Mouse (Mus musculus) forebrain, embryonic 12.5 days (tissue): ENCODE data around the gene Olfr507. TPM values are rescaled to one million over a fixed set of nuclear protein-coding genes. Genes with fewer than 3 reads are reported as not detected.
"Not testable (repeated sequence)": the region's sequence is repeated elsewhere in the genome, so short reads cannot be mapped to it uniquely, and the experiment has no call there.

Source experiments
- ATAC-seq: fragments of 200-750 bp; cut with Nextera tagmentation; 2 replicates; pipeline ENCODE4 v1.8.0; 2017; ENCODE audit warnings: moderate TSS enrichment; ENCODE audit not compliant: low FRiP score
- H3K27ac ChIP-seq: fragments of 300-500 bp; sonication (generic); 2 replicates; pipeline ENCODE4 v1.5.1; 2016; ENCODE audit warnings: mild to moderate bottlenecking
- H3K27me3 ChIP-seq: fragments of 300-500 bp; sonication (generic); 2 replicates; pipeline ENCODE4 v1.6.1; 2016; ENCODE audit warnings: mild to moderate bottlenecking
- H3K36me3 ChIP-seq: fragments of 300-500 bp; sonication (generic); replicated peaks from 2 replicates; pipeline ENCODE4 v1.6.1; 2016; ENCODE audit warnings: mild to moderate bottlenecking
- H3K4me1 ChIP-seq: fragments of 300-500 bp; sonication (generic); 2 replicates; pipeline ENCODE4 v1.6.1; 2016
- H3K4me2 ChIP-seq: fragments of 300-500 bp; sonication (generic); 2 replicates; pipeline ENCODE4 v1.6.1; 2016; ENCODE audit warnings: mild to moderate bottlenecking, moderate library complexity
- H3K4me3 ChIP-seq: fragments of 300-500 bp; sonication (generic); replicated peaks from 2 replicates; pipeline ENCODE4 v1.5.1; 2016; ENCODE audit warnings: mild to moderate bottlenecking
- H3K9ac ChIP-seq: fragments of 300-500 bp; sonication (generic); 2 replicates; pipeline ENCODE4 v1.6.1; 2016; ENCODE audit warnings: mild to moderate bottlenecking
- H3K9me3 ChIP-seq: fragments of 300-500 bp; sonication (generic); 2 replicates; pipeline ENCODE4 v1.6.1; 2016
- WGBS: fragments of 180-500 bp; shearing (Covaris S2); methylation state at CpG from one replicate; pipeline ENCODE4 v1.1.7; 2016; 5-methylcytosine and 5-hydroxymethylcytosine counted together
- polyA plus RNA-seq: library from polyadenylated mRNA; unstranded; fragments of >200 nt; fragmentation: Nextera tagmentation; extraction: Ambion mirVana; gene quantifications from 2 replicates; pipeline ENCODE4 v1.2.1, GENCODE M21; 2016

Gene Olfr507
- polyA plus RNA-seq: not detected in 2 replicates

DNA sequence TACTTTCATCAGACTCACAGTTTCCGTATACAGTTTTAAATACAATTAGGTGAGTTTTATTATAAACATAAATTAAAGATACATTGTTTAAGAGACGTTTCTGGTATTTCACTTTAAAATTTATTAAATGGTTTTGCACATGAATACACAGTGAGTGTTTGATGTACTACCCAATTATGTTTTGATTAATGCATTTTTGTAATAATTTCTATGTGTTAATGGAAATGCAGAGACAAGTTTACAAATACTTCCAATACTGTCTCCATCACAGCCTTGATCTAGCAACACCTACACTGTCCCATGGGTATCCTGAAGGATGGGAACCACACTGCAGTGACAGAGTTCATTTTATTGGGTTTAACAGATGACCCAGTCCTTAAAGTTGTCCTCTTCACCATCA lies at the start of gene Olfr507:
Gene Olfr507, plus strand, starts transcription at position 301 of the 400 bp plus-strand sequence.
- no peaks in the 10 kb centered on the region for H3K4me1 ChIP-seq
- no peak within 1 kb of the TSS for H3K4me2 ChIP-seq
- H3K36me3 ChIP-seq: no peaks in the 10 kb centered on the region
- ATAC-seq: no peak
- H3K27me3 ChIP-seq: no peaks in the 10 kb centered on the region
- H3K4me3 ChIP-seq: no peak within 1 kb of the TSS
- WGBS: 82% methylated on average over 2 of the region's 2 CpGs
- H3K27ac ChIP-seq: no peak within 1 kb of the TSS
- H3K9ac ChIP-seq: no peak within 1 kb of the TSS
- H3K9me3 ChIP-seq: no peaks in the 10 kb centered on the region

DNA sequence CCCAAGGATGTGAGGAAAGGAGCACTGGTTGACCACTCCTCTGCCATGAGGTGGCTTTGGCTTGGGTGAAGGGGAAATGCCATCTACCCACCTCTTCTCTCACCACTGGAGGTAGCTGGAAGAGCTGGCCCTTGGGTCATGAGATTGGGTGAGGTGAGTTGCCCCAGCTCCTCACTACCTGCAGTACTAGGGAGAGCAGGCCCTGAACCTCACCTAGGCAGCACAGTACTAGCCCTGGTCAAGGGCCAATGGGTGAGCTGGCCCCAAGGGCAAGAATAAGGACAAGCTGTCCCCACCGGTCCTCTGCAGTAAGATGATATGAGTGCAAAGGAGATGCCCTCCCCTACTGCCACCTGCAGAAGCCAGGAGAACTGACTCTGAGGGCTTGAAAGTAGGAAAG lies 31.8 kb upstream of the Olfr507 start:
- H3K4me3 ChIP-seq: no peak overlapping the region
- no peak for ATAC-seq
- no peaks in the 10 kb centered on the region for H3K27me3 ChIP-seq
- no peak overlapping the region for H3K4me2 ChIP-seq
- WGBS: 93% methylated on average over 1 of the region's 1 CpGs
- no peaks in the 10 kb centered on the region for H3K4me1 ChIP-seq
- no peak overlapping the region for H3K9ac ChIP-seq
- H3K27ac ChIP-seq: no peak overlapping the region
- no peaks in the 10 kb centered on the region for H3K36me3 ChIP-seq
- H3K9me3 ChIP-seq: no peaks in the 10 kb centered on the region

DNA sequence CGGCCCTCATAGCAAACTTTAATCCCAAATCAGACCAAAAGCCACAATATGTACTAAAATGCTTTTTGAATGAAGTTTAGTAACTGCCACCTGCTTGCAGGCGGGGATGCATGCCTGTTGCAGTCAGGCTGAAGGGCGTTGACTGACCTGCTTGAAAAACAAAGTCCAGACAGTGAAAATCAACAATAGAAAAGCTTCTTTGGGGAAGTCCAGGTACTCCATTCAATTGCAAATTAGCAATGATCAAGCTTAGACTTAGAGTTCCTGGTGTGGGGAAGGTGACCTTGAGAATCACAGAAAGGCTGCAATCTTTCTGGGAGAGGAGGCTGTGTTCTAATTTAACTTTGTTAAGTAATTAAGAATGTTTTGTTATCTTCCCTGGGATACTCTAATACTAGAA lies 19.7 kb upstream of the Olfr507 start:
- not testable (repeated sequence) for H3K4me1 ChIP-seq, H3K27me3 ChIP-seq, H3K9ac ChIP-seq, H3K27ac ChIP-seq, H3K4me2 ChIP-seq, H3K9me3 ChIP-seq, ATAC-seq, H3K4me3 ChIP-seq, H3K36me3 ChIP-seq
- 79% methylated on average over 3 of the region's 3 CpGs for WGBS

- H3K9ac ChIP-seq: no peak within 1 kb of the TSS
- no peak for ATAC-seq
- no peak within 1 kb of the TSS for H3K4me2 ChIP-seq
- H3K4me3 ChIP-seq: no peak within 1 kb of the TSS
- no peaks in the 10 kb centered on the region for H3K9me3 ChIP-seq
- H3K27me3 ChIP-seq: no peaks in the 10 kb centered on the region
- H3K4me1 ChIP-seq: no peaks in the 10 kb centered on the region
- H3K36me3 ChIP-seq: no peaks in the 10 kb centered on the region
- H3K27ac ChIP-seq: no peak within 1 kb of the TSS
Observed at GRCm38 (mm10) chr7:108610487-108610886, 11.1 kb upstream of the Olfr507 start, which contains the start of gene Olfr506. Olfr506 (plus strand) TSS chr7:108610787.

DNA sequence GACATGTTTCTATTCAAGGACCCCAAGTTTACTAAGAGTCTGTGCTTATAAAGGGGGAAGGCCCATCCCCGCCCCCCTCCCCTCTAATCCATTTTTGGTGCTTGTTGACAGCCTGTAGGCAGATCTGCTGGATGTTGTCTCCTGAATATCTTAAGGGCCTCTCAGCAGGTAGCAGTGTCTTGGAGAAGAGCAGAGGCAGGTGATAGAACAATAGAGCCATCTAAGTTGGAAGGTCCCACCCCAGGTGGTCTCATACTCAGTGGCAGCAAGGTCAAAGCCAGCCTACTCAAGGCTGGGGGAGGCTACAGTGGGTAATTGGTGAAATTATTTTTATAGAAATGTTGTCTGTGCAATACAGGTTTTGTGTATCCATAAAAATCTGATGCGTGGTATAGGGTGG lies 7.5 kb upstream of the Olfr507 start:
- Histone ChIP-seq H3K27ac (no peak overlapping the region), H3K4me1 (no peaks in the 10 kb centered on the region), H3K4me2 (no peak overlapping the region), H3K36me3 (no peaks in the 10 kb centered on the region), H3K4me3 (no peak overlapping the region), H3K27me3 (no peaks in the 10 kb centered on the region), H3K9me3 (no peaks in the 10 kb centered on the region), H3K9ac (no peak overlapping the region)
- 82% methylated on average over 2 of the region's 2 CpGs for WGBS
- ATAC-seq: no peak

DNA sequence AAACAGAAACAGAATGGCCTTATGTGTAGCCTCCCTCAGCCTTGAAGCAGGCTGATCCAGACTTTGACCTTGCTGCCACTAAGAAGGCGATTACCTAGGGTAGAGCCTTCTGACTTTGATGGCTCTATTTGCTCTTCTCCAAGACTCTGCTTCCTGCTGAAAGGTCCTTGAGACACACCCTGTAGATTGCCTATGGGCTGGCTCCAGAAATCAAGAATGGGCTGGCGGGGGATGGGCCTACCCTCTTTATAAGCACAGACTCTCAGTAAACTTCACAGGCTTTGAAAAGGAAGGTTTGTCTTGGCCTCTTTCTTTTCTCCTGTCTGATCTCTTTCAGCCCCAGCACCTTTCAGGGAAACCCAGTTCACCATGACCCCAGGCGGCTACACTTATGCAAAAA lies 4.8 kb upstream of the Olfr507 start:
- 65% methylated on average over 3 of the region's 3 CpGs for WGBS
- not testable (repeated sequence) for ATAC-seq, H3K4me3 ChIP-seq, H3K27ac ChIP-seq, H3K4me1 ChIP-seq, H3K27me3 ChIP-seq, H3K9ac ChIP-seq, H3K9me3 ChIP-seq, H3K4me2 ChIP-seq, H3K36me3 ChIP-seq

DNA sequence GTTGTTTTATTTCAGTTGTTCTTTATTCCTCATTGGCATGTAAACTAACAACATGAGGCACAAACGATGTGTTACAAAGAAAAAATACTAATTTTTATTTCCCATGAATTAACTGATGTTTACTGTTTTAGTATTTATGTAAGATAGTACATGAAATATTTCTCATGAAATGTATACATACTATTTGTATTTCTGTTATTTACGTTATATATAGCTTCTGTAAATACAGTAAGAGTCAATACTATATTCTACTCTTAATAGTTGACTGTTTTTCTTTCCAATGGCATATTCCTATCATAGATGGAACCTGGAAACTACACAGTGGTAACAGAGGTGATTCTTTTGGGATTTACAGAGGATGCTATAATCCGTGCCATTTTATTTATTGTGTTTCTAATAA lies 8.1 kb downstream of the Olfr507 start, which contains the start of gene Olfr508:
Gene Olfr508, plus strand, starts transcription at position 301 of the 400 bp plus-strand sequence.
- Histone ChIP-seq H3K9ac (no peak within 1 kb of the TSS), H3K4me2 (no peak within 1 kb of the TSS), H3K36me3 (no peaks in the 10 kb centered on the region), H3K4me3 (no peak within 1 kb of the TSS), H3K27ac (no peak within 1 kb of the TSS), H3K27me3 (no peaks in the 10 kb centered on the region), H3K4me1 (no peaks in the 10 kb centered on the region), H3K9me3 (no peaks in the 10 kb centered on the region)
- 82% methylated on average over 3 of the region's 3 CpGs for WGBS
- ATAC-seq: no peak

GRCm38 (mm10) chr7:108651806-108652205 lies 30.2 kb downstream of the Olfr507 start, which contains the start of gene Olfr509:
Olfr509 (minus strand) TSS chr7:108651906.
- Histone ChIP-seq H3K27ac (no peak within 1 kb of the TSS), H3K27me3 (no peaks in the 10 kb centered on the region), H3K9me3 (no peaks in the 10 kb centered on the region), H3K36me3 (no peaks in the 10 kb centered on the region), H3K4me2 (no peak within 1 kb of the TSS), H3K4me3 (no peak within 1 kb of the TSS), H3K9ac (no peak within 1 kb of the TSS), H3K4me1 (no peaks in the 10 kb centered on the region)
- ATAC-seq: no peak

DNA sequence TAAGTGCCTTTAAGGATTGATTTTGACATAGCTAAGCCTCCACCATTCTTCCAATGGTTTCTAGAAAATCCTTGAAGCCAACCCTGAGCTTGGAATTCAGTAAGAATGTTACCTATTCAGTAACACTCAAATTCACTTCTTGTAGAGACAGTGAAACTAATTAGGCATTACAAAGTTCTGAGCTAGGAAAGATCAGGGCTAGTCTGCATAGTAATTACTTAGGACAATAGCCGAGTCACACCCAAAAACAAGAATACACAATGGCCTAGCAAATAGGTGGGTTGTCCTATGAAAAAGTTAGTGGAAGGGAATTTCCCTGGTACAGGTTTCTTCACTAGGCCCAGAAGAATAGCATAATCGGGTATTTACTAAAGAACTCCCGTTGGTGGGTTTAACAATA lies 40.8 kb downstream of the Olfr507 start:
- no peak for ATAC-seq
- Histone ChIP-seq H3K36me3 (no peaks in the 10 kb centered on the region), H3K27ac (no peak overlapping the region), H3K27me3 (no peaks in the 10 kb centered on the region), H3K4me3 (no peak overlapping the region), H3K4me1 (no peaks in the 10 kb centered on the region), H3K9me3 (no peaks in the 10 kb centered on the region), H3K4me2 (no peak overlapping the region), H3K9ac (no peak overlapping the region)
- WGBS: 75% methylated on average over 3 of the region's 3 CpGs

DNA sequence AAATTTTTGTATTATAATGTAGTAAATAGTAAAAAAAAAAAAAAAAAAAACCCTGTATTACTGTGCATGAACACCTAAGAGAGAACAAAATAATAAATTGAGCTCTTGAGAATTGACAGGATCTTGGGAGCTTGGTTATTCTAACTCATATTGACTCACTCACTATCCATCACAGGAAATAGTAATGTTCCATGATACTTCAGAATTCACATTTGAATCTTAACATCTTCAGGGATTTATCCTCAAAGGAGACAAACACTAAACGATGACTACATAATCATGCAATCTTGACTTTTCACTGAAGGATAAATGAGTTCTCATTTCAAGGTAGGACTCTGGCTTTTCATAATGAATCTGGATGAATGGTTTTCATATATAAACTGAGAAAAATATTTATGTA lies 44.5 kb downstream of the Olfr507 start, which contains the start of gene Olfr510:
Gene Olfr510, plus strand, starts transcription at position 301 of the 400 bp plus-strand sequence.
- H3K27me3 ChIP-seq: no peaks in the 10 kb centered on the region
- H3K4me1 ChIP-seq: no peaks in the 10 kb centered on the region
- no peak within 1 kb of the TSS for H3K4me3 ChIP-seq
- no peak within 1 kb of the TSS for H3K4me2 ChIP-seq
- no peaks in the 10 kb centered on the region for H3K9me3 ChIP-seq
- no peak within 1 kb of the TSS for H3K9ac ChIP-seq
- H3K27ac ChIP-seq: no peak within 1 kb of the TSS
- ATAC-seq: no peak
- H3K36me3 ChIP-seq: no peaks in the 10 kb centered on the region
- WGBS: 90% methylated on average over 1 of the region's 1 CpGs

GRCm38 (mm10) chr7:108671058-108671457 lies 49.4 kb downstream of the Olfr507 start:
- 79% methylated on average over 1 of the region's 1 CpGs for WGBS
- no peaks in the 10 kb centered on the region for H3K27me3 ChIP-seq

More at GRCm38 (mm10) chr7:108671058-108671457, 49.4 kb downstream of the Olfr507 start:
- no peaks in the 10 kb centered on the region for H3K4me1 ChIP-seq
- H3K36me3 ChIP-seq: no peaks in the 10 kb centered on the region
- ATAC-seq: no peak
- H3K27ac ChIP-seq: no peak overlapping the region
- no peaks in the 10 kb centered on the region for H3K9me3 ChIP-seq
- H3K9ac ChIP-seq: no peak overlapping the region
- H3K4me3 ChIP-seq: no peak overlapping the region
- H3K4me2 ChIP-seq: no peak overlapping the region
